Mouse (Mus musculus): ENCODE measurements around the gene Bcar1.

Gene Bcar1

GRCm38 (mm10) chr8:111769764-111770428 lies 26.3 kb upstream of the Bcar1 start:
- no peak for DNase-seq (ENCODE audit: low read depth, low spot score)

DNA sequence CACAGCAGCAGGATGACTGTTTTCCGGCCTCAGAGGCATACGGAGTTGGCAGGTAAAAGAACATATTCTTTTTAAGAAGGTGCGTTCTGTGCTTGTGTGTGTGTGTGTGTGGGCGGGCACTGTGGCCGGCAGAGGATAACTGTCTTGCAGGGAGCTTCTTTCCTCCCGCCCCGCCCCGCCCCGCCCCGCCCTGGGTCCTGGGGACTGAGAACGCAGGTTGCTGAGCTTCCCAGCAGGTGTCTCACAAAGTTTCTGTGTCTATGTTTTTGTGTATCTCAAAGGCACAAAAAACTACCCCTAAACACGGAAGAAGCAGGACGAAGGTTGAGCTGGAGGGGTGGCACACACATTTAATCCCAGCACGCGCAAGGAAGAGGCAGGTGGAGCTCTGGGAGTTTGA lies 25.7 kb upstream of the Bcar1 start:
- no peak for DNase-seq (ENCODE audit: low read depth, low spot score)

GRCm38 (mm10) chr8:111768651-111769050 lies 25.0 kb upstream of the Bcar1 start:
- no peak for DNase-seq (ENCODE audit: low read depth, low spot score)

GRCm38 (mm10) chr8:111765616-111766015 lies 22.0 kb upstream of the Bcar1 start:
- no peak for DNase-seq (ENCODE audit: low read depth, low spot score)

GRCm38 (mm10) chr8:111765096-111765495 lies 21.5 kb upstream of the Bcar1 start:
- no peak for DNase-seq (ENCODE audit: low read depth, low spot score)

DNA sequence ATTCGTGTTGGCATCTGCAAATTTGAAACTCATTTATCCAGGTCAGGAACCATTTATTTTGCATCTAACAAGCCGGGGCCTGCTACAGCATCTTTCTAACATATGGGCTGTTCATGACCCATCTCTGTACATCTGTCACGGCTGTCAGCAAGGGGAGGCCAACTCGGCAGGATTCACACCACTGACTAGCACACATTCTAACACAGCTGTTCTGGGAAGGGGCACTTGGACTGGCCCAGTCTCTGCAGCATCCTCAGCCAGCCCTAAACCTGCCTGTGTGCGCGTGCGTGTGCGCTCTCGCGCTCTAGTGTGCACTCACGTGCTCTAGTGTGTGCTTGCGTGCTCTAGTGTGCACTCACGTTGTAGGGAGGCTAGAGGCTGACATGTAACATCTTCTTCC lies 17.1 kb upstream of the Bcar1 start:
- DNase-seq (ENCODE audit: low read depth, low spot score) = no peak

DNA sequence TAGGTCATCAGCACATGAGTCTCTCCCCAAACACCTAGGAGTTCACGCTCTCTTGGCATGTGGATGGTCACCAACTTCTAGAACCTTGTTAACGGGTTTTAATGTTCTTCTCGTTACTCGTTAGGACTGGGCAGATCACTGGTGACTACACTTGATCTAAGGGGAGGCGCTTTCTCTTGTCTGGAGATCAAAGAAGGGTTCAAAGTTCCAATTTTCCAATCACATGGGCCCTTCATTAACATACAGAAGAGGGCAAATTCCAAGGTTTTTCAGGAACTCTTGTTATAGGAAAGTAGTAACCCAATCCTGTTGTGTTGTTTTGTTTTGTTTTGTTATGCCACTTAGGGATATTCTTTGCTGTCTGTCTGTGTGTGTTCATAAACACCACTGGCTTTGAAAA lies 15.2 kb upstream of the Bcar1 start:
- DNase-seq (ENCODE audit: low read depth, low spot score) = no peak

GRCm38 (mm10) chr8:111757599-111757998 lies 14.0 kb upstream of the Bcar1 start:
- DNase-seq (ENCODE audit: low read depth, low spot score) = no peak

DNA sequence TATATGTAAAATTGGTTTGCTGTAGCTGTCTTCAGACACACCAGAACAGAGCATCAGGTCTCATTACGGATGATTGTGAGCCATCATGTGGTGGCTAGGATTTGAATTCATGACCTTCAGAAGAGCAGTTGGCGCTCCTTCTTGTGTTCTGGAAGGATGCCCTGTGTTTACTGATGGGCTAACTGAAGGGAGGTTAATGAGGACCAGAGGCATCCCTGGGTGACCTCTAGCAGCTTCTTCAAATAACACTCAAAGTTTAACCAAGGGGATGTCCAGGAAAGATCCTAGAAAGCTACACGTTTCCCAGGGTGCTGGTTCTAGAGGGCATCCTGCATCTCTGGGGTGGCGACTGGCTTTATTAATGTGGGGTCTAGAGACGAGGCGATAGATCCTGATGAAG lies 11.1 kb upstream of the Bcar1 start:
- DNase-seq (ENCODE audit: low read depth, low spot score) = no peak

- DNase-seq (ENCODE audit: low read depth, low spot score) = no peak
Observed at GRCm38 (mm10) chr8:111754088-111754487, 10.5 kb upstream of the Bcar1 start.

DNA sequence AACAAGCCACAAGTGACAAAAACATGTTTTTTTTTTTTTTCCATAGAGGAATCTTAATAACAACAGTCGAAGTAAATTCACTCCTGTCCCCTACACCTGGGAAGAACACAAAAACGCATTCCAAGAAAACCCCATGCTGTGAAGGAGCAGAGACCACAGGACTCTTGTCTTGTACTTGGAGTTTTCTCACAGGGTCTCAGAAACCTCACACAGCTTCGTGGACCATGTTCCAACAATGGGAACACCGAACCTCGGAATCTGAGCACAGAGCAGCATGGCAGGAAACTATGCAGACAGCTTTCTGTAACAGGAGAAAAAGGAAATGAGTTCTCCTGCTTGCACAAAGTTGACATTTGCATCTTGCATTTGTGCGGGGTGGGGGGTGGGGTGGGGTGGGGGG lies 5.2 kb upstream of the Bcar1 start:
- no peak for DNase-seq (ENCODE audit: low read depth, low spot score)

GRCm38 (mm10) chr8:111747866-111748649 lies 4.4 kb upstream of the Bcar1 start:
- DNase-seq (ENCODE audit: low read depth, low spot score) = no peak

DNA sequence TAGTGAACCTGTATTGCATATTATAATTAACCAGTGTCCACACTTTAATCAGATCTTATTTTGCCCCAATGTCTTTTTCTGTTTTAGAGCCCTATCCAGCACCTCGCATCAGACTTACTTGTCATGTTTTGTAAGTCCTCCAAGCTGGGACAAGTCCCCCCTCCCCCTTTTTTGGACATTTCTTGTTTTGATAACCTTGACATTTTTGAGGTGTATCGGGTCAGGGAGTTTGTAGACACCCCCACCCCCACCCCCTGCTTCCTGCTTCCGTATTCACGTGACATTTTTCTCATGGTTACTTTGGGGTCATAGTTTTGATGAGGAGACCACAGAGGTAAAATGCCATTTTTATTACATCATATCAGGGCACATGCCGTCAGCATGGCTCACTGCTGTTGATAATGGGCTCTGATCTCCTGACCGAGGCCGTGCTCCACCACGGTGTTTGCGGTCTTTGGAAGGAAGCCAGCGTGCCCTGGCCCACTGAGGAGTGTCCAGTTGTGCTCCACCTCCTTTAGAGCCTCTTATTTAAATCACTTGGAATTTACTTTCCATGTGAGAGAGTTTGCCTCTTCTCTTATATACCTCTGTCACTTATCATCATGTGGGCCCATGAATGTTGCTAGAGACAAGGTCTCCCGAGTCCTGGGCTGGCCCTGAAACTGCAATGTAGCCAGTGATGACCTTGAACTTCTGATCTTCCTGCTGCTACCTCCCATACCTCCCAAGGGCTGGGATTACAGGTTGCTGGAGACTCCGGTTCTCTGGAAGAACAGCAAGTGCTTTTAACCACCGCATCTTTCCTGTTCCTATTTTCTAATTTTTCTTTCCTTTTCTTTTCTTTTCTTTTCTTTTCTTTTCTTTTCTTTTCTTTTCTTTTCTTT lies 3.2 kb upstream of the Bcar1 start:
- DNase-seq (ENCODE audit: low read depth, low spot score) = no peak

GRCm38 (mm10) chr8:111745591-111746418 lies 2.2 kb upstream of the Bcar1 start:
- no peak for DNase-seq (ENCODE audit: low read depth, low spot score)

GRCm38 (mm10) chr8:111745086-111745485 lies 1.5 kb upstream of the Bcar1 start:
- DNase-seq (ENCODE audit: low read depth, low spot score) = no peak

DNA sequence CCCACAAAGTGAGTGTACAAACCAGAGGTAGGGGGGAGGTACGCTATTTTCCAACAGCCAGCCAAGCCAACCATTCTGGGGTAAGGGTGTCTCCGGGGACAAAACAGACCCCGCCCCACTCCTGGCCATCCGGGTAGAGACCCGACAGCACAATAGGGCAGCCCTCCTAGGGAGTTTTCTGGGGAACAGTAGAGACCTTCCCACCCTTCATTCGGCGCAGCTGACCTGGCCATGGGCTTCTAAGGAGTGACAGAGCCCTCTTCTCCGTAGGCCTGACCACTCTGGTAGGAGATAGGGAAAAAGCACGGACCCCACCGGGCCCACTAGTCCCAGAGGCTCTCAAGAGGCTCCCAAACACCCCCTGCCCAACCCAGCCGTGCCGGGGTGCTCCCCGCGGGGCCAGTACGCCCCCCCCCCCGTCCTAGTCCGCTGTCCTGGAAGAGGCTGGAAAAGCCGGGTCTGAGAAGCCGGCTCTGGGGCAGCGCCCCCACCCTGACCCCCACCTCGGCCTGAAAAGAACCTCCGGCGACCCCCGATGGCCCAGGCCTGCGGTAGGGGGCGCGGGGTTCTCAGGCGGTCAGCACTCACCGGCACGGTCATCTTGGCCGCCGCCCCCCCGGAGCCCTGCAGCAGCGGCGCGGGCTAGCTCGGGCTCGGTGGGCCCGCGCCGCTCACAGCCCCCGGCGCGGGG lies 363 bp downstream of the Bcar1 start:
- no peak for DNase-seq (ENCODE audit: low read depth, low spot score)

DNA sequence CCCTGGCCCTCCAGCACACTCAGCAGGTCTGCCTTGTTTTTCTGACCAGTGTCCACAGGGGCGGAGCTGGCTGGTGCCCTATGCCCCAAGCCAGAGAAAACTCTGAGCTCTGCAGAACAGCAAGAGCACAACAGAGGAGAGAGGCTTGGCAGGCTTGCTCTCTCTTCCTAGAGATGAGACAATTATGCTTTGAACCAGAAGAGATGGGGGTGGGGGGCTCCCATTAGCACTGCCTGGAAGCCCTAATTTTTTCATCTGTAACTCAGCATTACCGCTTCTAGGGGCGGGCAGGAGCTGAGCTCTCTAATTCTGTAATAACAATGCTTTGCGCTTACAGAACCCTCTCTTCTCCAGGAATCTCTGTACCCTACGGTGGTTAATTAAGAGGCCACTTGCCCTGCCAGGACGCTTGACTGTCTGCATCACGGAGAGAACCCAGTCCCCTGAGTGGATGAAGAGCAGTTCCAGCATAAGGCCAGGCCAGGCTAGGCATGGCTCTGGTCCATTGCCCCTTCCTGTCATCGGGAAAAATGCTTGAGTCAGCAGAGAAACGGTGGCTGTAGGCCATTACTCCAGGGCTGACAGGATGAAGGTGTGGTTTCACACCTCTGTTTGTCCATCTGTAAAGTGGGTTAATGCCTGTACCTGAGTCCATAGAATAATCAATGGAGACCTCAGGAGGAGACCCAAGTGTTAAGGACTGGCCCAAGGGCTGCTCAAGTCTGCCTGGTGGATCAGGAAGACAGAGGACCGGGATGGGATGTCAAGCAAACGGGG lies 1.2 kb downstream of the Bcar1 start:
- DNase-seq (ENCODE audit: low read depth, low spot score) = no peak

GRCm38 (mm10) chr8:111741556-111741955 lies 2.1 kb downstream of the Bcar1 start:
- DNase-seq (ENCODE audit: low read depth, low spot score) = no peak

- DNase-seq (ENCODE audit: low read depth, low spot score) = no peak
Observed at GRCm38 (mm10) chr8:111740994-111741393, 2.6 kb downstream of the Bcar1 start.

- DNase-seq (ENCODE audit: low read depth, low spot score) = no peak
Observed at GRCm38 (mm10) chr8:111740301-111740711, 3.3 kb downstream of the Bcar1 start.
